Mouse (Mus musculus) ES-Bruce4 (cell line): Measurements from ENCODE around the gene Mgam. TPM values are rescaled to one million over a fixed set of nuclear protein-coding genes. Genes with fewer than 3 reads are reported as not detected.
"Not testable (repeated sequence)": the region's sequence is repeated elsewhere in the genome, so short reads cannot be mapped to it uniquely, and the experiment has no call there.

Experiments used
- H3K27ac ChIP-seq: 2 replicates; pipeline ENCODE4 v1.5.1; 2012; ENCODE audit warnings: low read length, inconsistent platforms; ENCODE audit not compliant: insufficient read depth
- H3K27me3 ChIP-seq: 2 replicates; pipeline ENCODE4 v1.6.1; 2012; ENCODE audit warnings: mild to moderate bottlenecking, low read length, inconsistent platforms; ENCODE audit not compliant: control insufficient read depth, poor library complexity, insufficient read depth, severe bottlenecking
- H3K36me3 ChIP-seq: 2 replicates; pipeline ENCODE4 v1.6.1; 2012; ENCODE audit warnings: inconsistent platforms, mild to moderate bottlenecking, low read length, moderate library complexity; ENCODE audit not compliant: control insufficient read depth, poor library complexity, insufficient read depth, severe bottlenecking
- H3K4me1 ChIP-seq: one replicate; pipeline ENCODE4 v1.8.1; 2011; ENCODE audit warnings: low read length; ENCODE audit not compliant: control insufficient read depth, insufficient read depth
- H3K4me3 ChIP-seq: 2 replicates; pipeline ENCODE4 v1.5.1; 2011; ENCODE audit warnings: low read depth, mild to moderate bottlenecking, low read length
- H3K9ac ChIP-seq: 2 replicates; pipeline ENCODE4 v1.6.1; 2012; ENCODE audit warnings: low read depth, mild to moderate bottlenecking, inconsistent platforms; ENCODE audit not compliant: poor library complexity, severe bottlenecking
- H3K9me3 ChIP-seq: replicated peaks from 2 replicates; pipeline ENCODE4 v1.6.1; 2012; ENCODE audit warnings: mild to moderate bottlenecking, low read length, inconsistent platforms; ENCODE audit not compliant: control insufficient read depth, poor library complexity, insufficient read depth, severe bottlenecking
- CTCF ChIP-seq: IDR thresholded peaks from one replicate; pipeline ENCODE4 v1.8.1; 2011; ENCODE audit warnings: low read depth, low read length
- EP300 ChIP-seq: IDR thresholded peaks from 2 replicates; pipeline ENCODE4 v1.6.1; 2011; ENCODE audit warnings: low read depth, low read length; ENCODE audit not compliant: insufficient read depth
- POLR2A ChIP-seq: IDR thresholded peaks from one replicate; pipeline ENCODE4 v1.8.1; 2011; ENCODE audit warnings: low read length; ENCODE audit not compliant: insufficient read depth
- polyA plus RNA-seq: library from polyadenylated mRNA; stranded (reverse); fragments of >200 nt; gene quantifications from 2 replicates; pipeline ENCODE4 v1.2.4, GENCODE M21; 2011; ENCODE audit warnings: low read depth; ENCODE audit not compliant: missing spikeins, insufficient read depth, insufficient read length

The Mgam gene
- 0.09 TPM in 1 of 2 replicates, not detected in the other for polyA plus RNA-seq

DNA sequence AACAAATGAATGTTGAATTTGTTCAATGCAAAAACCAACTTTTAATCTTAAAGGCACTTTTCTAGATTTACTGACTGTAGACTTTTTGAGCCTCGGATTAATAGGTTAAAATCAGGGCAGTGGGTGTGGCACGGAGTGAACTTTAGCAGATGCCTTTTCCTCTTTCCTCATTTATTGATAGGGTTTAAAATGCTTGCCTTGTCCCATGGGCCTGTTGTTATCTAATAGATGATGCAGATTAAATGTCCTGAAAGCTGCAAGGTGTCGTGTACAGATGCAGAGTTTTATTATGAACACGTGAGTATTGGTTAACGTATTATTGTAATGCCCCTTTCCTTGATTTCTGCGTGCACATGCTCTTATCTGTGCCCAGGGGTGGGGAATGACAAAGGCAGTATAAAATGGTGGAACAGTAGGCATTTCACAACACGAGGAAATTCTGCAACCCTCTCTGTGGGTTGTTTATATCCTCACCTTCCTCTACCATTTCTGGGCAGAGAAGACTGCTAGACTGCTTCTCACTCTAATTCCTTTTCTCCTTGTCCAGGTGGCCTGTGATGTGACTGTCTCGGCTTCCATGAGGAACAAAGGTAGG lies at the start of gene Mgam:
Mgam (plus strand) TSS at position 426 of the 595 bp plus-strand sequence.
- no peaks in the 10 kb centered on the region for H3K4me1 ChIP-seq
- H3K27me3 ChIP-seq: no peaks in the 10 kb centered on the region
- H3K9me3 ChIP-seq: no peaks in the 10 kb centered on the region
- no peak for TF ChIP-seq EP300
- no peak for TF ChIP-seq CTCF
- TF ChIP-seq POLR2A: no peak
- H3K9ac ChIP-seq: no peak within 1 kb of the TSS
- H3K4me3 ChIP-seq: no peak within 1 kb of the TSS
- H3K27ac ChIP-seq: no peak within 1 kb of the TSS
- H3K36me3 ChIP-seq: no peaks in the 10 kb centered on the region

DNA sequence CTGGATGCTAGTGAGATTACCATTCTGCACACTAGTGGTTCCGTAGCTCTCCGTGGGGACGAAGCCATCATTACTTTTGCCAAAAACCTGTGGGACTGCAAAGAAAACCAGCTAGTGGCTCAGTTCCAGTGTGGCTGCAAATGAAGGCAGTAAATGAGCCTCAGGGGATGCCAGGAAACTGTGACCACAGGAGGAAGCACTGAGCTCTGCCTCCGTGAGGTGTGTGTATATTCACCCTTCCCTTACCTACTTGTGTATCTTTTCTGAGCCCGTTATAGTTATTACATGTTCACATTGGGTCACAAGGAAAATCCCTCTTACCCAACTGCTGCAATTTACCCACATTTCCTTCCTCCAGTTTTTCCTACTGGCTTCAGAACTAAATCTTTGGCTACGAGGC lies 44.3 kb upstream of the Mgam start:
- Histone ChIP-seq H3K4me3 (no peak overlapping the region), H3K27me3 (no peaks in the 10 kb centered on the region), H3K36me3 (no peaks in the 10 kb centered on the region), H3K9me3 (no peaks in the 10 kb centered on the region), H3K9ac (no peak overlapping the region), H3K4me1 (no peaks in the 10 kb centered on the region), H3K27ac (no peak overlapping the region)
- TF ChIP-seq POLR2A (no peak), EP300 (no peak), CTCF (no peak)

DNA sequence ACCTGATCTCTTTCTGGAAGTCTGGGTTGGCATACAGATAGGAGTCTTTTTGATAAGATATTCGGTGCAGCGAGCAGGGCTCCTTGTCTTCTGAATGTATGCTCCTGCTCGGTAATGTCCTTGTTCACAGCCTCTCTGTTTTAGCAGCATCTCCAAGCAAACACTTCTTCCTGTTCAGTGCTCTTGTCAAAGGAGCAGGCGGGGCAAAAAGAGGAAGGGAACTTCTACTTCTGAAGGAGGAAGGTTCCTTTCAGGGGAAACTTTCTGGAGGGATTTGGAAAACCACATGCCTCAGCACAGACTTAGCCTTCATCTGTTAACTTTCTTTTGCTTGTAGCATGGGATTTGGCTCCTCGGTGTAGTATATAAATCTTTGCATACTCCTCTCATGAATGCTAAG lies 43.0 kb upstream of the Mgam start, which contains the start of gene Clec5a:
Clec5a (minus strand) TSS at position 177 of the 400 bp plus-strand sequence.
- no peaks in the 10 kb centered on the region for H3K4me1 ChIP-seq
- H3K9me3 ChIP-seq: no peaks in the 10 kb centered on the region
- TF ChIP-seq EP300 (no peak), POLR2A (no peak), CTCF (no peak)
- H3K36me3 ChIP-seq: no peaks in the 10 kb centered on the region
- H3K4me3 ChIP-seq: no peak within 1 kb of the TSS
- H3K9ac ChIP-seq: no peak within 1 kb of the TSS
- no peak within 1 kb of the TSS for H3K27ac ChIP-seq
- no peaks in the 10 kb centered on the region for H3K27me3 ChIP-seq

DNA sequence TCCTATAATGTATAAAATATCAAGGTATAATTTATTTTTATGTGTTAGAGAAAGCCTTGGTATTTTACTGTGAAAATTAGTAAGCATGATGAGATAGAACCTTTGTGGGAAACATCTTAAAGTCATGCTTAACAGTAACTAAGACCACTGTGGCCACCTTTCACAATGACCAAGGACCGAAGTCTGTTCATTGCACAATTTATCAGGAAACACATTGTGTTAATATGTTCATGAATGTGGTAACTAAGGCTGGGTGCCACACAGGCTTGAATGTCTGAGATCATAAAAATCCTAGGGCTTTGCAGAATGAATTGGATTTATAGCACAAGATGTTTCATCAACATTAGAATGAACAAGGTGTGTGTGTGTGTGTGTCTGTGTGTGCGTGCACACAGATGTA lies 40.3 kb upstream of the Mgam start:
- no peak for TF ChIP-seq POLR2A
- no peak for TF ChIP-seq EP300
- no peak for TF ChIP-seq CTCF
- Histone ChIP-seq H3K36me3 (no peaks in the 10 kb centered on the region), H3K27me3 (no peaks in the 10 kb centered on the region), H3K9me3 (no peaks in the 10 kb centered on the region), H3K9ac (no peak overlapping the region), H3K4me3 (no peak overlapping the region), H3K27ac (no peak overlapping the region), H3K4me1 (no peaks in the 10 kb centered on the region)

DNA sequence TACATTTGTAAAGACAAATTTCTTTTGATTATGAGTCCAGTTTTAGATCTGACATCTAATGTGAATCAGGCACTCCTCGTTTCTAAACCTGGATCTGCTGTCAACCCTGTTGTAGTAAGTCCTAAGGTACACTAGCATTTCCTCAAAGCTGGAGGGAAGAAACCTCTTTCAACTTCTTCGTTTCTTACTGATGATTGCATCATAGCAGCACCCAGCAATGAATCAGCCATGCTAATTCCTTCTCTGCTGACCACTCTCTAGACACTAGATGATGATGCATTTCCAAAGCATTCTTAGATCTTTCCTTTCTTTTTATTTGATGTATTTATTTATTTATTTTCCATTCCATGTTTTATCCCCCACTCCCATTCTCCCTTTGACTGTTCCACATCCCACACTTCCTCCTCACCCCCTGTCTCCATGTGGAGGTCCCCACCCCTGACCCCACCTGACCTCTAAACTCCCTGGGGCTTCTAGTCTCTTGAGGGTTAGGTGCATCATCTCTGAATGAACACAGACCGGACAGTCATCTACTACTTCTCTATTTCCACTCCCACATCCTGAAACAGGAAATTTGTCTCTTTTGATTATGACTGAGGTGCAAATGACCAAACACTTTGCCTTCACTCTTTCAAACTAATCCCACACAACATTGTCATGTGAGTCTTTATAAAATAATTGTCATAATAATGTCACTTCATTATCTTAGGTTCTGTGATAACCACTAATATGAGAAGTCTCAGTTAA lies 33.7 kb upstream of the Mgam start:
- Histone ChIP-seq H3K4me3 (no peak overlapping the region), H3K27ac (no peak overlapping the region), H3K36me3 (no peaks in the 10 kb centered on the region), H3K27me3 (no peaks in the 10 kb centered on the region), H3K9me3 (no peaks in the 10 kb centered on the region), H3K9ac (no peak overlapping the region), H3K4me1 (no peaks in the 10 kb centered on the region)
- no peak for TF ChIP-seq CTCF
- no peak for TF ChIP-seq POLR2A
- no peak for TF ChIP-seq EP300

DNA sequence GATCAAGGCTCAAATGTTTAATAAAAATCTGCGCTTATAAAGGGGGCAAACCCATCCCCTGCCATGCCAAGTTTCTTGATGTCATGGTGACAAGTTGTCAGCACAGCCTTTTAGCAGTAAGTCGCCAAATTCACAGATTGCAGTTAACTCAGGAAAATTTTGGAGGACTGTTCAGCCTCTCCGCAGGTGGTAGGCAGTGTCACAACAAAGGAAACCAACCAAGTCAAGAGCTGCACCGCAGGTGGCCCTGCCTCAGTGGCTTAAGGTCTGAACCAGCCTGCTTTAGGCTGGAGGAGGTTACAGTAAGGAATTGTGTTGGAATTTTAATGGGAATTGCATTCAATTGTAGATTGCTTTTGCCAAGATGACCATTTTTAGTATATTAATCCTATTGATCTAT lies 30.1 kb upstream of the Mgam start:
- not testable (repeated sequence) for H3K27me3 ChIP-seq, H3K4me3 ChIP-seq, H3K27ac ChIP-seq, H3K9me3 ChIP-seq, H3K9ac ChIP-seq, H3K36me3 ChIP-seq, H3K4me1 ChIP-seq
